Mouse (Mus musculus) lung, adult 2 months (tissue): ENCODE measurements around the gene Ccpg1os.

ENCODE experiments used
- CTCF ChIP-seq: fragments of 200-500 bp; IDR thresholded peaks from 2 replicates; pipeline ENCODE4 v1.5.1; 2011; ENCODE audit warnings: mild to moderate bottlenecking, low read length, control low read depth; ENCODE audit not compliant: insufficient read depth
- POLR2A ChIP-seq: fragments of 200-500 bp; IDR thresholded peaks from 2 replicates; pipeline ENCODE4 v1.6.1; 2011; ENCODE audit warnings: low read depth, mild to moderate bottlenecking, control low read depth, low read length, borderline replicate concordance; ENCODE audit errors: extremely low read depth

DNA sequence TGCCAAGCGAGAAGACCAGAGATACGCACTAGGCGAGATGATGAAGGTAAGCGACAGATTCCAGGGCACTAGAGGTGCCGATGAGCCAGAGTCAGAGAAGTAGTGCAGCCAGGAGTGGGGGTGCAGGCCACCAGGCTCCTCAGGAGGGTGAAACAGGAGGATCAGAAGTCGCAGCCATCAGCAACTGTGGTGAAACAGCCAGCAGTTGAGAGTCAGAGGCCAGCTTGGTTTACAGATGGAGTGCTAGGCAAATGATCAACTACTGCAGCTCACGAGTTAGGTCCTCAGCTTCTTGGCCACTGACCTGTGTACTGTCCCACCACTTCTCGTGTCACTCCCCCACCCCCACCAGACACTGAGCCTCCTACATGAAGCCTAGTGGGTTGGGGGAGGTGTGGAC, 23.8 kb downstream of the Ccpg1os start:
- TF ChIP-seq CTCF (no peak), POLR2A (no peak)
